Mouse (Mus musculus) testis, adult 2 months (tissue): ENCODE measurements around the gene Smim4. TPM values are rescaled to one million over a fixed set of nuclear protein-coding genes. Genes with fewer than 3 reads are reported as not detected.

ENCODE experiments used
- H3K27ac ChIP-seq: fragments of 200-500 bp; 2 replicates; pipeline ENCODE4 v1.5.1; 2012; ENCODE audit warnings: low read depth, low read length; ENCODE audit not compliant: control insufficient read depth, insufficient read depth
- H3K27me3 ChIP-seq: fragments of 200-500 bp; 2 replicates; pipeline ENCODE4 v1.6.1; 2012; ENCODE audit warnings: mild to moderate bottlenecking, low read length, moderate library complexity; ENCODE audit not compliant: control insufficient read depth, insufficient read depth
- H3K36me3 ChIP-seq: fragments of 200-500 bp; 2 replicates; pipeline ENCODE4 v1.6.1; 2012; ENCODE audit warnings: mild to moderate bottlenecking, low read length; ENCODE audit not compliant: control insufficient read depth, insufficient read depth
- H3K4me1 ChIP-seq: fragments of 200-500 bp; 2 replicates; pipeline ENCODE4 v1.6.1; 2012; ENCODE audit warnings: low read length; ENCODE audit not compliant: control insufficient read depth, insufficient read depth
- H3K4me3 ChIP-seq: fragments of 200-500 bp; 2 replicates; pipeline ENCODE4 v1.5.1; 2012; ENCODE audit warnings: low read depth, mild to moderate bottlenecking, low read length, moderate library complexity, mixed read lengths; ENCODE audit not compliant: control insufficient read depth
- CTCF ChIP-seq: fragments of 200-500 bp; IDR thresholded peaks from 2 replicates; pipeline ENCODE4 v1.5.1; 2012; ENCODE audit warnings: low read depth, mild to moderate bottlenecking, inconsistent platforms, low read length, moderate library complexity; ENCODE audit not compliant: control insufficient read depth, insufficient read depth, insufficient replicate concordance
- POLR2A ChIP-seq: fragments of 200-500 bp; IDR thresholded peaks from 2 replicates; pipeline ENCODE4 v1.6.1; 2012; ENCODE audit warnings: low read depth, mild to moderate bottlenecking, inconsistent platforms, low read length, moderate library complexity; ENCODE audit not compliant: control insufficient read depth
- polyA plus RNA-seq: library from polyadenylated mRNA; depleted of rRNA; stranded (reverse); fragments of >200 nt; gene quantifications from 2 replicates; pipeline ENCODE4 v1.2.3, GENCODE M21; 2012

The Smim4 gene
- polyA plus RNA-seq, 1 experiment = 8.9 TPM

DNA sequence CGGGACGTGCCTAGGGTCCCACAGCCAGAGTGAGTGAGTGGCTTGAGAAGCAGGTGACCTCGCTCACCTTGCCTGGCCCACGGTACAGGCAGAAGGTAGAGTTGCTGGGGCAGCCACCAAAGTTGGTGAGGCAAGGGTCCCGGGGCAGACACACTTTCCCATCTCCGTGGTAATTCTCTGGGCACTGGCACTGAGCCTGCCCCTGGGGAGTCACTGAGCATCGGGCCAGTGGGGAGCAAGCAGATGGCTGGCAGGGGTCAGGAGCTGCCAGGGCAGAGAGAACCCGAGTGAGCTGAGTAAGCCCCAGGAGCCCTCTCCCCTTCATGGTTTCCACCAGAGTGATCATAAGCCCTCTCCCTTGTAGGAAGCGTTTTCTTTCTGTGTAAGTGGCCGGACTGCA lies 32.9 kb upstream of the Smim4 start:
- Histone ChIP-seq H3K4me3 (no peak overlapping the region), H3K4me1 (no peaks in the 10 kb centered on the region), H3K36me3 (no peaks in the 10 kb centered on the region), H3K27ac (no peak overlapping the region), H3K27me3 (no peaks in the 10 kb centered on the region)
- TF ChIP-seq POLR2A (no peak), CTCF (no peak)

DNA sequence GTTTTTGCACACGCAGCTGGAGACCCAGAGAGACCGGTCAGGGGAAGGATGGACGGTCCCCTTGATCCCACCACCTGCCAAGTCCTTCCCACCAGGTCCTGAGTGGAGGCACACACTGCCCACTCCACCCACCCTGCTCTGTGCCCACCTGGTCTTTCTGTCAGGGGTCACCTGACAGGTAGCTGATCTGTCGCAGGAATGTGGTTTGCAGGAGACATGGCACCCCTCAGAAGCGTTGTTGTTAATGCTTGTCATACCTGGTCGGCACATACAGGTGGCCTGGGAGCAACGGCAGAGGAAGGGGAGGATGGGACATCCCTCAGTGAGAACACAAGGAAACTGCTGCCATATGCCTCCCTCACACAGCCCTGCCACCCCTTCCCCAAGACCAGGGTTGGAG lies 32.4 kb upstream of the Smim4 start:
- H3K27ac ChIP-seq = no peak overlapping the region
- H3K36me3 ChIP-seq = no peaks in the 10 kb centered on the region
- TF ChIP-seq POLR2A (no peak), CTCF (no peak)
- H3K4me1 ChIP-seq = no peaks in the 10 kb centered on the region
- no peaks in the 10 kb centered on the region for H3K27me3 ChIP-seq
- no peak overlapping the region for H3K4me3 ChIP-seq

DNA sequence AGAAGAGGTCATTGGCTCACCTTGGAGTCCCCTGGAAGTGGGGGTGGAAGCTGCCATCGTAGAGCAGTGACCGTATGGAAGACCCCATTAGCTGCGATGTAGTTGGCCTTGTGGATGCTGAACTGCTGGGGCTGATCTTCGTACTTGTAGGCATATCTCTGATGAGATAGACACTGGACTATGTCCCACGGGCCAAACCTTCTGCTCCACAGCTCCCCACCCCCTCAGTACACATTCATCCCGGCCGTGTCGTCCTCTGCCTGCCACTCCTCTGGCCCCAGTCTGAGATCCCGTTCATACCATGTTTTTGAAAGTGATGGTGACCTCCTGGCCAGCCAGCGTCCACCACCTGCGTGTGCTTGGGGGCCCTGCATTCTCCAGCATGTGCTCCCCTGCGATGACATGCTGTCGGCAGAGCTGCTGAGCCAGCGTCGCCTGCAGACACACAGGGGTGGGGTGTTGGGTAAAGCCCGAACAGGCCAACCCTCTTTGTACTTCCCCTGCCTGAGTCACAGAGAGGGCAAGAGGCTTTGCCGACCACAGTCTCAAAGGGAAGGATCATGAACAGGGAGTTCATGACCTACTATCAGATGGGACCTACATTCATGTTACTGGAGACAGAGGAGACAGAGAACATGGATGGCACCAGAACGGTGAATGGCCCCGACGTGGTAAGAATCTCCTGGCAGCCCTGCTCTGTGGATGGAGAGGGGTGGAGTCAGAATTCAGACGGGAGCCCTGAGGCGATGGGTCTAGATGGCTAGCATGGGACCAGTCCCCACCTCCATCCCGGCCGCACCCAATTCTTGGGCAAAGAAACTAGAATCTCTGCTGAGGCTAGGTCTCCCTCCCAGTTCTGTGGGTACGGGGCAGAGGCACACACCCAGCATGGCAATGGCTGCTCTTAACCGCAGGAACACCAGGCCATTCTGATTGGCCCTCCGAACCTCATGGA lies 31.7 kb upstream of the Smim4 start:
- TF ChIP-seq POLR2A (no peak), CTCF (no peak)
- H3K27me3 ChIP-seq = no peaks in the 10 kb centered on the region
- H3K4me3 ChIP-seq = no peak overlapping the region
- no peaks in the 10 kb centered on the region for H3K36me3 ChIP-seq
- no peaks in the 10 kb centered on the region for H3K4me1 ChIP-seq
- H3K27ac ChIP-seq = no peak overlapping the region

DNA sequence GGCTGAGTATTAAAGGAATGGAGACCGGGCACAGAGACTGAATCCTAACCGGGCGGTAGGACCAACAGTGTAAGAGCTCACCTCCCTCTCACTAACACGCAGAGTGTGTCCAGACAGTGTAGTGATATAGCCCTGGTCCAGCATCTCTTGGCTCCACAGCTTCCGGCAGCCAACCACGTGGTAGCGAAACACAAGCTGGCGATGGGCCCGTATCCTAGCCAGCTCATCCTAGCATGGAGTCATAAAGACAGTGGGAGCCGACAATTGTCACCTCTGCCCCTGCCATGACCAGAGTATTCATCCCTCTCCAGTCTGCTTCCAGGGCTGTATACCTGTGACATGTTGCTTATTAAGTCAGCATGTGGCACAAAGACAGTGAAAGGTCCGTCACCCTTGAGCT lies 16.9 kb upstream of the Smim4 start:
- H3K27ac ChIP-seq = no peak overlapping the region
- no peak for TF ChIP-seq CTCF
- no peak for TF ChIP-seq POLR2A
- H3K36me3 ChIP-seq = no peaks in the 10 kb centered on the region
- H3K27me3 ChIP-seq = no peaks in the 10 kb centered on the region
- no peaks in the 10 kb centered on the region for H3K4me1 ChIP-seq
- no peak overlapping the region for H3K4me3 ChIP-seq

DNA sequence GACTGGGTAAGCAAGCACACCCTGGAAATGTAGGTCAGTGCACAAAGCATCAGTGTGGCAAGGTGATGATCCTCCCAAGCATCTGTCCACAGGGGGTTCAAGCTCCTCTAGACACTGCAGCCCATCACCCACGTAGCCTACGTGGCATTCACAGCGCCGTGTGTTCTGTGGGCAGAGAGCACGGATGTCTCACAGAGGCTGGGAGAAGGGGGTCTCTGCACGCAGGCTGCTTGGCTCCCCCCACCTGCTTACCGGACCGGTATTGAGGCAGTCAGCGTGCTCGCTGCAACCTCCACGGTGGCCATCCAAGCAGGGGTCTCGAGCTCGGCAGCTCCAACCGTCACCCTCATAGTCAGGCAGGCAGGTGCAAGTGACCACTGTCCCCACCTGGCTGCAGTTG lies 12.3 kb upstream of the Smim4 start:
- H3K27me3 ChIP-seq = no peaks in the 10 kb centered on the region
- H3K36me3 ChIP-seq = no peaks in the 10 kb centered on the region
- H3K4me1 ChIP-seq = no peaks in the 10 kb centered on the region
- no peak overlapping the region for H3K4me3 ChIP-seq
- H3K27ac ChIP-seq = no peak overlapping the region
- TF ChIP-seq CTCF (no peak), POLR2A (no peak)

DNA sequence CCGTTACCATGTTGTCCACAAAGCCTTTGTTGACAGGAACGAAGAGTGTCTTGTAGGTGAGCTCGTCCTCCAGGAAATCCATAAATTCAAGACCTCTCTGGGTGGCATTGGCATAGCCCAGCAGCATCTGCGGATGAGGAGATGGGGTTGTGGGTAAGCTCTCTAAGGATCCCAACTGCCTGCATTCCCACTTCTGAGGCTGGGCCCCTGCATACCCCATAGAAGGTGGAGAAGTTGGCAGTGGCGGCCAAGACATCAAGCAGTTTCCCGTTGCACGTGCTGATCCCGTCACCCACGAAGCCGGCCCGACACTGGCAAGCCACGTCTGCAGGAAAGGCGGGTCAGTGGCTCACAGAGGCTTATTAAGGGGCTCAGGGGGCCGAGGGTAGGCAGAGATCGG lies 11.4 kb upstream of the Smim4 start:
- H3K4me3 ChIP-seq = no peak overlapping the region
- no peaks in the 10 kb centered on the region for H3K36me3 ChIP-seq
- H3K27ac ChIP-seq = no peak overlapping the region
- TF ChIP-seq CTCF (no peak), POLR2A (no peak)
- no peaks in the 10 kb centered on the region for H3K4me1 ChIP-seq
- H3K27me3 ChIP-seq = no peaks in the 10 kb centered on the region

DNA sequence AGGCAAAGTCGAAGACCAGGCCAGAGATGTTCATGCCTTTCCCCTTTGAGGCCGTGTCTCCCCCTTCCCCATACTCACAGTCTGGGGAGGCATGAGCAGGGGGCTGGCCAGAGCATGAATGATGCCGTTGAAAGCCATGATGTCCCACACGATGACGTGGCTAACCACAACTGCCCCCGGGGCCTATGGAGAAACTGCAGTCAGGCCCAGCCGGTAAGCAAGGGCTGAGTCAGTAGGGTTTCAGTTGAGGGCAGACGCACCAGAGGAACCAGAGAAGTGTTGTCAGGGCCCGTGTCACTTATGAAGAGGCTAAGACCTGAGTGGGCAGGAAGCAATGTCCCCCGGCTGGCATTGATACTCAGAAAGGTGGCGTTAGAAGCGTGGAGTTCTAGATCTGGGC lies 10.9 kb upstream of the Smim4 start:
- Histone ChIP-seq H3K4me3 (no peak overlapping the region), H3K4me1 (no peaks in the 10 kb centered on the region), H3K27me3 (no peaks in the 10 kb centered on the region), H3K27ac (no peak overlapping the region), H3K36me3 (no peaks in the 10 kb centered on the region)
- TF ChIP-seq CTCF (no peak), POLR2A (no peak)

DNA sequence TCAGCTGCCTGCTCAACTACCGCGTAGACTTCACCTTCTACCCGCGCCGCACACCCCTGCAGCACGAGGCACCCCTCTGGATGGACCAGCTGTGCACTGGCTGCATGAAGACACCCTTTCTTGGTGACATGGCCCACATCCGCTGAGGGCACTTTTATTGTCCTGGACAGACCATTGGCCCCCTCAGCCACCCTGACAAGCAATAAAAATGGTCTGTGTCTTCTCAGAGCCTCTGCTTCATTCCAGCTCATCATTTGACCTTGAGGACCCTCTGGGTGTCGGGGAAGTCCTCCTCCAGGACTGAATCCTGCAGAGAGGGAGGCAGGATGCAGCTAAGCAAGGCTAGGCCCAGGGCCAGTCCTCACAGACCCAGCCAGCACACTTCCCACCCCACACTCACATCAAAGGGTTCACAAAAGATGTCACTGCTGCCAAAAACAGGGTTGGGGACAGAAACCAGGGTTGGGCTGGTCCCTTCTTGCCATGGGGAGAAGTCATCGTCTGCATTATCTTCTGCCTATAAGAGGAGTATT lies 10.2 kb upstream of the Smim4 start:
- no peaks in the 10 kb centered on the region for H3K27me3 ChIP-seq
- no peak for TF ChIP-seq POLR2A
- TF ChIP-seq CTCF = no peak
- H3K36me3 ChIP-seq = no peaks in the 10 kb centered on the region
- H3K4me1 ChIP-seq = no peaks in the 10 kb centered on the region
- no peak overlapping the region for H3K27ac ChIP-seq
- no peak overlapping the region for H3K4me3 ChIP-seq
